Mouse (Mus musculus) bone marrow, adult 2 months (tissue): ENCODE data around the gene Efhc1.
A peak's percentile ranks its signal among the peaks of the same experiment; 100 is the strongest.

Experiments
- CTCF ChIP-seq: fragments of 200-500 bp; IDR thresholded peaks from 2 replicates; pipeline ENCODE4 v1.5.1; 2011; ENCODE audit warnings: low read length, control low read depth; ENCODE audit not compliant: control insufficient read depth, insufficient read depth
- POLR2A ChIP-seq: fragments of 200-500 bp; IDR thresholded peaks from 2 replicates; pipeline ENCODE4 v1.6.1; 2011; ENCODE audit warnings: low read depth, mild to moderate bottlenecking, control low read depth, low read length, borderline replicate concordance; ENCODE audit not compliant: control insufficient read depth

- peak; percentile 42 for TF ChIP-seq CTCF
- no peak for TF ChIP-seq POLR2A
These were observed 12.4 kb upstream of the Efhc1 start for GRCm38 (mm10) chr1:20939046-20939445.
